Mouse (Mus musculus) retina, postnatal 1 day (tissue): ENCODE measurements around the gene Retreg1.

Experiments used
- DNase-seq: peaks from one replicate; pipeline ENCODE4 v3.0.0-alpha.2; 2012

Retreg1 gene

GRCm38 (mm10) chr15:25884416-25884958, 41.5 kb downstream of the Retreg1 start:
- DNase-seq: no peak

- no peak for DNase-seq
Measured at GRCm38 (mm10) chr15:25886581-25887011, 43.6 kb downstream of the Retreg1 start.

- no peak for DNase-seq
Measured at GRCm38 (mm10) chr15:25889927-25890326, 46.9 kb downstream of the Retreg1 start.

- no peak for DNase-seq
Measured at GRCm38 (mm10) chr15:25891556-25891955, 48.6 kb downstream of the Retreg1 start.

GRCm38 (mm10) chr15:25893327-25893726, 50.3 kb downstream of the Retreg1 start:
- DNase-seq: no peak

GRCm38 (mm10) chr15:25896783-25897182, 53.8 kb downstream of the Retreg1 start:
- DNase-seq: no peak

GRCm38 (mm10) chr15:25897617-25898016, 54.6 kb downstream of the Retreg1 start:
- no peak for DNase-seq

GRCm38 (mm10) chr15:25899021-25899420, 56.0 kb downstream of the Retreg1 start:
- DNase-seq: no peak

- DNase-seq: peak; percentile 69
Measured at GRCm38 (mm10) chr15:25900540-25900939, 57.6 kb downstream of the Retreg1 start.

GRCm38 (mm10) chr15:25902931-25903615, 60.1 kb downstream of the Retreg1 start:
- no peak for DNase-seq

- no peak for DNase-seq
Measured at GRCm38 (mm10) chr15:25904435-25905021, 61.5 kb downstream of the Retreg1 start.

- DNase-seq: peak; percentile 72
Measured at GRCm38 (mm10) chr15:25909783-25910494, 67.0 kb downstream of the Retreg1 start.

GRCm38 (mm10) chr15:25910495-25910865, 67.5 kb downstream of the Retreg1 start:
- DNase-seq: no peak

GRCm38 (mm10) chr15:25910924-25911323, 67.9 kb downstream of the Retreg1 start:
- no peak for DNase-seq

GRCm38 (mm10) chr15:25912911-25913310, 69.9 kb downstream of the Retreg1 start:
- DNase-seq: no peak

GRCm38 (mm10) chr15:25913659-25914058, 70.7 kb downstream of the Retreg1 start:
- DNase-seq: no peak

- DNase-seq: no peak
Measured at GRCm38 (mm10) chr15:25914160-25914559, 71.2 kb downstream of the Retreg1 start.

GRCm38 (mm10) chr15:25915013-25915412, 72.0 kb downstream of the Retreg1 start:
- no peak for DNase-seq

GRCm38 (mm10) chr15:25915574-25916205, 72.7 kb downstream of the Retreg1 start:
- DNase-seq: peak; percentile 65

GRCm38 (mm10) chr15:25916252-25916651, 73.3 kb downstream of the Retreg1 start:
- DNase-seq: no peak

- DNase-seq: no peak
Measured at GRCm38 (mm10) chr15:25918641-25919040, 75.7 kb downstream of the Retreg1 start.

- DNase-seq: no peak
Measured at GRCm38 (mm10) chr15:25919995-25920394, 77.0 kb downstream of the Retreg1 start.

GRCm38 (mm10) chr15:25920886-25921285, 77.9 kb downstream of the Retreg1 start:
- no peak for DNase-seq
